Mouse (Mus musculus): Measurements from ENCODE around the gene Zbtb16. TPM values are rescaled to one million over a fixed set of nuclear protein-coding genes. Genes with fewer than 3 reads are reported as not detected.

Zbtb16 gene
- polyA plus RNA-seq, 1 experiment from 2014 or later: 2.3 TPM

GRCm38 (mm10) chr9:48760449-48761174 is 75.4 kb downstream of the Zbtb16 start:
- no peak for DNase-seq (ENCODE audit: low spot score)
- 52% methylated on average over 13 of the region's 13 CpGs for WGBS

GRCm38 (mm10) chr9:48759098-48759497 is 76.9 kb downstream of the Zbtb16 start:
- Histone ChIP-seq H3K36me3 (ENCODE audit: control insufficient read depth, insufficient read depth, low read length) (no peaks in the 10 kb centered on the region), H3K27me3 (replicated peaks; ENCODE audit: control insufficient read depth, insufficient read depth, low read length) (peaks cover 4% of the 10 kb centered on the region; the same call in 1 of the 2 replicates), H3K4me3 (ENCODE audit: low read depth, low read length) (no peak overlapping the region), H3K9me3 (ENCODE audit: control insufficient read depth, low read length) (no peaks in the 10 kb centered on the region), H3K4me2 (no peak overlapping the region), H3K4me1 (replicated peaks; ENCODE audit: control insufficient read depth, insufficient read depth, low read length) (peaks cover 4% of the 10 kb centered on the region), H3K27ac (ENCODE audit: low read depth, low read length) (no peak overlapping the region), H3K9ac (ENCODE audit: low read depth, low read length) (no peak overlapping the region)
- ATAC-seq (replicated peaks; ENCODE audit: low FRiP score) (no peak), DNase-seq (ENCODE audit: low spot score) (no peak)
- WGBS: 75% methylated on average over 4 of the region's 4 CpGs

More at GRCm38 (mm10) chr9:48760449-48761174, 75.4 kb downstream of the Zbtb16 start:
- H3K27ac ChIP-seq (ENCODE audit: low read depth, low read length): no peak overlapping the region
- peaks cover 4% of the 10 kb centered on the region for H3K4me1 ChIP-seq (replicated peaks; ENCODE audit: control insufficient read depth, insufficient read depth, low read length)
- H3K9me3 ChIP-seq (ENCODE audit: control insufficient read depth, low read length): no peaks in the 10 kb centered on the region
- H3K4me2 ChIP-seq: no peak overlapping the region
- no peaks in the 10 kb centered on the region for H3K36me3 ChIP-seq (ENCODE audit: control insufficient read depth, insufficient read depth, low read length)
- no peaks in the 10 kb centered on the region; the same call in none of the 2 replicates for H3K27me3 ChIP-seq (replicated peaks; ENCODE audit: control insufficient read depth, insufficient read depth, low read length)
- no peak for ATAC-seq (replicated peaks; ENCODE audit: low FRiP score)
- no peak overlapping the region for H3K4me3 ChIP-seq (ENCODE audit: low read depth, low read length)
- H3K9ac ChIP-seq (ENCODE audit: low read depth, low read length): no peak overlapping the region

- Histone ChIP-seq H3K27me3 (replicated peaks; ENCODE audit: control insufficient read depth, insufficient read depth, low read length) (peaks cover 4% of the 10 kb centered on the region; the same call in 1 of the 2 replicates), H3K4me3 (ENCODE audit: low read depth, low read length) (no peak overlapping the region), H3K27ac (ENCODE audit: low read depth, low read length) (no peak overlapping the region), H3K36me3 (ENCODE audit: control insufficient read depth, insufficient read depth, low read length) (no peaks in the 10 kb centered on the region), H3K9ac (ENCODE audit: low read depth, low read length) (no peak overlapping the region), H3K4me1 (replicated peaks; ENCODE audit: control insufficient read depth, insufficient read depth, low read length) (peaks cover 4% of the 10 kb centered on the region), H3K9me3 (ENCODE audit: control insufficient read depth, low read length) (no peaks in the 10 kb centered on the region), H3K4me2 (no peak overlapping the region)
- no peak for DNase-seq (ENCODE audit: low spot score)
- 70% methylated on average over 13 of the region's 13 CpGs for WGBS
- ATAC-seq (replicated peaks; ENCODE audit: low FRiP score): no peak
Observed at GRCm38 (mm10) chr9:48757650-48758580, 78.1 kb downstream of the Zbtb16 start.

- Histone ChIP-seq H3K27ac (ENCODE audit: low read depth, low read length) (no peak overlapping the region), H3K4me2 (no peak overlapping the region), H3K9me3 (ENCODE audit: control insufficient read depth, low read length) (no peaks in the 10 kb centered on the region), H3K36me3 (ENCODE audit: control insufficient read depth, insufficient read depth, low read length) (no peaks in the 10 kb centered on the region), H3K27me3 (replicated peaks; ENCODE audit: control insufficient read depth, insufficient read depth, low read length) (0 out of 2 replicates have a peak, but pooled peaks cover 4% of the 10 kb centered on the region), H3K9ac (ENCODE audit: low read depth, low read length) (no peak overlapping the region), H3K4me1 (replicated peaks; ENCODE audit: control insufficient read depth, insufficient read depth, low read length) (peaks cover 4% of the 10 kb centered on the region), H3K4me3 (ENCODE audit: low read depth, low read length) (no peak overlapping the region)
- no peak for ATAC-seq (replicated peaks; ENCODE audit: low FRiP score)
- WGBS: 58% methylated on average over 10 of the region's 10 CpGs
- DNase-seq (ENCODE audit: low spot score): no peak
Observed at GRCm38 (mm10) chr9:48756261-48756812, 79.7 kb downstream of the Zbtb16 start.

- no peak for DNase-seq (ENCODE audit: low spot score)
- no peak for ATAC-seq (replicated peaks; ENCODE audit: low FRiP score)
- whole genome bisulfite sequencing: 54% methylated on average over 9 of the region's 9 CpGs
- Histone ChIP-seq H3K36me3 (ENCODE audit: control insufficient read depth, insufficient read depth, low read length) (no peaks in the 10 kb centered on the region), H3K4me1 (replicated peaks; ENCODE audit: control insufficient read depth, insufficient read depth, low read length) (peaks cover 4% of the 10 kb centered on the region), H3K4me3 (ENCODE audit: low read depth, low read length) (no peak overlapping the region), H3K9me3 (ENCODE audit: control insufficient read depth, low read length) (no peaks in the 10 kb centered on the region), H3K9ac (ENCODE audit: low read depth, low read length) (no peak overlapping the region), H3K4me2 (no peak overlapping the region), H3K27me3 (replicated peaks; ENCODE audit: control insufficient read depth, insufficient read depth, low read length) (0 out of 2 replicates have a peak, but pooled peaks cover 4% of the 10 kb centered on the region), H3K27ac (ENCODE audit: low read depth, low read length) (no peak overlapping the region)
Observed at GRCm38 (mm10) chr9:48755438-48756070, 80.5 kb downstream of the Zbtb16 start.

GRCm38 (mm10) chr9:48754418-48754817 is 81.6 kb downstream of the Zbtb16 start:
- Histone ChIP-seq H3K36me3 (ENCODE audit: control insufficient read depth, insufficient read depth, low read length) (no peaks in the 10 kb centered on the region), H3K9ac (ENCODE audit: low read depth, low read length) (no peak overlapping the region), H3K27me3 (replicated peaks; ENCODE audit: control insufficient read depth, insufficient read depth, low read length) (0 out of 2 replicates have a peak, but pooled peaks cover 4% of the 10 kb centered on the region), H3K4me3 (ENCODE audit: low read depth, low read length) (no peak overlapping the region), H3K9me3 (ENCODE audit: control insufficient read depth, low read length) (no peaks in the 10 kb centered on the region), H3K4me2 (no peak overlapping the region), H3K4me1 (replicated peaks; ENCODE audit: control insufficient read depth, insufficient read depth, low read length) (peaks cover 4% of the 10 kb centered on the region), H3K27ac (ENCODE audit: low read depth, low read length) (no peak overlapping the region)
- DNase-seq (ENCODE audit: low spot score): no peak
- ATAC-seq (replicated peaks; ENCODE audit: low FRiP score): no peak
- 83% methylated on average over 6 of the region's 6 CpGs for WGBS

GRCm38 (mm10) chr9:48753881-48754280 is 82.1 kb downstream of the Zbtb16 start:
- Histone ChIP-seq H3K4me1 (replicated peaks; ENCODE audit: control insufficient read depth, insufficient read depth, low read length) (peaks cover 4% of the 10 kb centered on the region), H3K36me3 (ENCODE audit: control insufficient read depth, insufficient read depth, low read length) (no peaks in the 10 kb centered on the region), H3K4me3 (ENCODE audit: low read depth, low read length) (no peak overlapping the region), H3K27ac (ENCODE audit: low read depth, low read length) (no peak overlapping the region), H3K27me3 (replicated peaks; ENCODE audit: control insufficient read depth, insufficient read depth, low read length) (0 out of 2 replicates have a peak, but pooled peaks cover 4% of the 10 kb centered on the region), H3K9ac (ENCODE audit: low read depth, low read length) (no peak overlapping the region), H3K4me2 (no peak overlapping the region), H3K9me3 (ENCODE audit: control insufficient read depth, low read length) (no peaks in the 10 kb centered on the region)
- ATAC-seq (replicated peaks; ENCODE audit: low FRiP score): no peak
- no peak for DNase-seq (ENCODE audit: low spot score)
- 91% methylated on average over 6 of the region's 6 CpGs for WGBS

GRCm38 (mm10) chr9:48751900-48752299 is 84.1 kb downstream of the Zbtb16 start:
- no peak overlapping the region for H3K4me2 ChIP-seq
- no peak overlapping the region for H3K4me3 ChIP-seq (ENCODE audit: low read depth, low read length)
- H3K9ac ChIP-seq (ENCODE audit: low read depth, low read length): no peak overlapping the region
- H3K36me3 ChIP-seq (ENCODE audit: control insufficient read depth, insufficient read depth, low read length): no peaks in the 10 kb centered on the region
- ATAC-seq (replicated peaks; ENCODE audit: low FRiP score): no peak
- H3K9me3 ChIP-seq (ENCODE audit: control insufficient read depth, low read length): no peaks in the 10 kb centered on the region
- no peak for DNase-seq (ENCODE audit: low spot score)
- 91% methylated on average over 3 of the region's 3 CpGs for WGBS
- 0 out of 2 replicates have a peak, but pooled peaks cover 4% of the 10 kb centered on the region for H3K27me3 ChIP-seq (replicated peaks; ENCODE audit: control insufficient read depth, insufficient read depth, low read length)
- no peak overlapping the region for H3K27ac ChIP-seq (ENCODE audit: low read depth, low read length)
- peaks cover 3% of the 10 kb centered on the region for H3K4me1 ChIP-seq (replicated peaks; ENCODE audit: control insufficient read depth, insufficient read depth, low read length)
